Mouse (Mus musculus) lung, embryonic 16.5 days (tissue): Measurements from ENCODE around the gene Tnfrsf21. TPM values are rescaled to one million over a fixed set of nuclear protein-coding genes. Genes with fewer than 3 reads are reported as not detected.

ENCODE experiments used
- ATAC-seq: fragments of 200-750 bp; cut with Nextera tagmentation; 2 replicates; pipeline ENCODE4 v1.8.0; 2017; ENCODE audit warnings: low read depth, mild to moderate bottlenecking, moderate library complexity
- H3K27ac ChIP-seq: fragments of 300-500 bp; sonication (generic); 2 replicates; pipeline ENCODE4 v1.5.1; 2014; ENCODE audit warnings: mild to moderate bottlenecking, control low read depth, low read length
- H3K27me3 ChIP-seq: fragments of 300-500 bp; sonication (generic); 2 replicates; pipeline ENCODE4 v1.6.1; 2014; ENCODE audit warnings: low read depth, low read length, mixed read lengths; ENCODE audit not compliant: control insufficient read depth, insufficient read depth
- H3K36me3 ChIP-seq: fragments of 300-500 bp; sonication (generic); 2 replicates; pipeline ENCODE4 v1.6.1; 2014; ENCODE audit warnings: low read length; ENCODE audit not compliant: control insufficient read depth, insufficient read depth
- H3K4me1 ChIP-seq: fragments of 300-500 bp; sonication (generic); replicated peaks from 2 replicates; pipeline ENCODE4 v1.6.1; 2014; ENCODE audit warnings: low read length, mixed read lengths; ENCODE audit not compliant: control insufficient read depth, insufficient read depth
- H3K4me2 ChIP-seq: fragments of 300-500 bp; sonication (generic); 2 replicates; pipeline ENCODE4 v1.6.1; 2014; ENCODE audit warnings: low read depth, low read length, control low read depth
- H3K4me3 ChIP-seq: fragments of 300-500 bp; sonication (generic); 2 replicates; pipeline ENCODE4 v1.5.1; 2014; ENCODE audit warnings: mild to moderate bottlenecking, low read length, control low read depth
- H3K9ac ChIP-seq: fragments of 300-500 bp; sonication (generic); 2 replicates; pipeline ENCODE4 v1.6.1; 2014; ENCODE audit warnings: low read length, control low read depth
- H3K9me3 ChIP-seq: fragments of 300-500 bp; sonication (generic); 2 replicates; pipeline ENCODE4 v1.6.1; 2016; ENCODE audit warnings: low read length; ENCODE audit not compliant: control insufficient read depth
- WGBS: fragments of 180-500 bp; shearing (Covaris S2); extraction: QIAGEN DNeasy Blood & Tissue Kit; methylation state at CpG from one replicate; pipeline ENCODE4 v1.1.7; 2014; 5-methylcytosine and 5-hydroxymethylcytosine counted together
- polyA plus RNA-seq: library from polyadenylated mRNA; unstranded; fragments of >200 nt; fragmentation: Nextera tagmentation; extraction: Ambion mirVana; gene quantifications from 2 replicates; pipeline ENCODE4 v1.2.1, GENCODE M21; 2015

The Tnfrsf21 gene
- polyA plus RNA-seq, 1 experiment from 2014 or later = 45.0 TPM

- Histone ChIP-seq H3K9me3 (no peaks in the 10 kb centered on the region), H3K4me3 (no peak overlapping the region), H3K27me3 (no peaks in the 10 kb centered on the region), H3K27ac (no peak overlapping the region), H3K4me1 (peaks cover 7% of the 10 kb centered on the region), H3K4me2 (no peak overlapping the region), H3K36me3 (no peaks in the 10 kb centered on the region), H3K9ac (no peak overlapping the region)
- no peak for ATAC-seq
- 92% methylated on average over 5 of the region's 5 CpGs for WGBS
Observed at GRCm38 (mm10) chr17:43021017-43021416, 4.7 kb downstream of the Tnfrsf21 start.

- Histone ChIP-seq H3K4me2 (no peak overlapping the region), H3K27me3 (no peaks in the 10 kb centered on the region), H3K4me3 (no peak overlapping the region), H3K36me3 (no peaks in the 10 kb centered on the region), H3K9ac (no peak overlapping the region), H3K4me1 (peaks cover 7% of the 10 kb centered on the region), H3K27ac (no peak overlapping the region), H3K9me3 (no peaks in the 10 kb centered on the region)
- no peak for ATAC-seq
- 84% methylated on average over 9 of the region's 9 CpGs for WGBS
Observed at GRCm38 (mm10) chr17:43022056-43022455, 5.7 kb downstream of the Tnfrsf21 start.

DNA sequence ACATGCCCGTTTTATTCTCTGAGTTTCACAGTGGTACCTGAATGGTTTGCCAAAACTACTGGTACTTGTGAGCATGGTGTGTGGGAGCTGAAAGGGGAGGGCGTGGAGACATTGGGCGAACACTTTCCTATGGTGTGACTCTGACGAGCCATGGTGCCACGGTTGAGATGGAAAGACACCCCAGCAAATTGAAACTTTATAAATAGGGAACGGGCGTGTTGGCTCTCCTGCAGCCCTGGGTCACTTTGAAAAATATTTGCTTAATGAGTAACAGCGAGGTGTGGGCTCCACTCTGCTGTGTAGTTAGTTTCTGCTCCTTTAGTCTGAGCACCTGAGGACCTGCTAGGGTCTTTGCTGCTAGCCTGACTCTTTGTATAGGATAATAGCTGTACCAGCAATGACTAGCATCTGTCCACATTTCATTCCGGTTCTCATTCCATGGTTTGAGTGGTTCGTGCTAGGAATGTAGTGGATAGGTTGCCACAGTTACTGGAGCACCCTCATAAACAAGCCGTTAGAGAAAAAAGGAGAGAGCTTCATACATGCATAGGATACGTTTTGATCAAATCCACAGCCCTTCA, 7.4 kb downstream of the Tnfrsf21 start:
- no peaks in the 10 kb centered on the region for H3K36me3 ChIP-seq
- no peak overlapping the region for H3K4me3 ChIP-seq
- H3K4me2 ChIP-seq = no peak overlapping the region; the same call in 1 of the 2 replicates
- H3K9ac ChIP-seq = no peak overlapping the region
- peak; percentile 28; the same call in 1 of the 2 replicates for ATAC-seq
- H3K27ac ChIP-seq = no peak overlapping the region
- H3K27me3 ChIP-seq = no peaks in the 10 kb centered on the region
- H3K9me3 ChIP-seq = no peaks in the 10 kb centered on the region
- H3K4me1 ChIP-seq = 0 out of 2 replicates have a peak, but pooled peaks cover 3% of the 10 kb centered on the region
- WGBS = 66% methylated on average over 12 of the region's 12 CpGs

- H3K9ac ChIP-seq = no peak overlapping the region
- WGBS = 65% methylated on average over 3 of the region's 3 CpGs
- 0 out of 2 replicates have a peak, but pooled peaks cover 3% of the 10 kb centered on the region for H3K4me1 ChIP-seq
- no peak overlapping the region for H3K27ac ChIP-seq
- no peaks in the 10 kb centered on the region for H3K9me3 ChIP-seq
- no peaks in the 10 kb centered on the region for H3K36me3 ChIP-seq
- no peaks in the 10 kb centered on the region for H3K27me3 ChIP-seq
- no peak overlapping the region for H3K4me3 ChIP-seq
- no peak for ATAC-seq
- H3K4me2 ChIP-seq = no peak overlapping the region
Observed at GRCm38 (mm10) chr17:43024531-43024930, 8.2 kb downstream of the Tnfrsf21 start.

GRCm38 (mm10) chr17:43025048-43025447, 8.7 kb downstream of the Tnfrsf21 start:
- H3K9me3 ChIP-seq = no peaks in the 10 kb centered on the region
- no peaks in the 10 kb centered on the region for H3K27me3 ChIP-seq
- H3K4me3 ChIP-seq = no peak overlapping the region
- no peak for ATAC-seq
- no peaks in the 10 kb centered on the region for H3K36me3 ChIP-seq
- H3K4me2 ChIP-seq = no peak overlapping the region
- 0 out of 2 replicates have a peak, but pooled peaks cover 3% of the 10 kb centered on the region for H3K4me1 ChIP-seq
- no peak overlapping the region for H3K27ac ChIP-seq
- H3K9ac ChIP-seq = no peak overlapping the region
- WGBS = 82% methylated on average over 6 of the region's 6 CpGs

DNA sequence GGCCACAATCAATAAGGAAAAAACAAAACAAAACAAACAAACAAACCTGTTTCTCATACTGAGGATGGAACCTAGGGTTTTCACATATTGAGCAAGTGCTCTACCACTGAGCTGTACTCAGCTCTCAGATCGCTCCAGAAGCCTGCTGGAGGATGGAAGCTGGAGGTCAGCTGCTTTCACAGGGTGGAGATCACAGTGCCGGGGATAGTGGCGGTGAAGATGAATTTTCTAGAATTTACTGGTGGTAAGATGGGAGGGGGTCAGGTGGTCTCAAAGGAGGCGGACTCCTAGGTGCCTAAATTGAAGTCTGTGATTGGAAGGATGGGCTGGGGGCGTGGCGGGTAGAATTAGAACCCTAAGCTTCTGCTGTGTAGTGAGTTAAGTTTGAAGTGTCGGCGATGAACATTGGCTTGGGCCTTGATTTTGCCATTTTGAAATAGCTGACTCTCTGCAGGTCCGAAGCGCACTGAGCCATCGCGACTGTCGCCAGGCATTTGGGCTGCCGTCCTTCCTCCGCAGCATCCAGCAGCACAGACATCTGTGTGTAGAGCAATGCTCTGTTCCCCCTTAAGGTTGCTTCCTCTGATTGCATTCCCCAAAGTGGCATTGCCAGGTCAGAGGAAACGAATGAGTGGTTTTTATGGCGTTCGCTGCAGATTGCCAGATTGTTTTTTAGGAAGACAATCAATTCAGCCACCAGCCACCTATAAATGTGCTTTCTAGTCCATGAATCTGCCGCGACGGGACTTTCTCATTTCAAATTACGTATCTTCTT, 9.7 kb downstream of the Tnfrsf21 start:
- ATAC-seq = no peak
- WGBS = 93% methylated on average over 22 of the region's 22 CpGs
- Histone ChIP-seq H3K4me3 (no peak overlapping the region), H3K36me3 (no peaks in the 10 kb centered on the region), H3K27me3 (no peaks in the 10 kb centered on the region), H3K9ac (no peak overlapping the region), H3K4me2 (no peak overlapping the region), H3K9me3 (no peaks in the 10 kb centered on the region), H3K27ac (no peak overlapping the region), H3K4me1 (0 out of 2 replicates have a peak, but pooled peaks cover 3% of the 10 kb centered on the region)

- WGBS = 89% methylated on average over 4 of the region's 4 CpGs
- H3K9ac ChIP-seq = no peak overlapping the region
- H3K9me3 ChIP-seq = no peaks in the 10 kb centered on the region
- 0 out of 2 replicates have a peak, but pooled peaks cover 3% of the 10 kb centered on the region for H3K4me1 ChIP-seq
- H3K4me3 ChIP-seq = no peak overlapping the region
- no peak overlapping the region for H3K27ac ChIP-seq
- no peak overlapping the region for H3K4me2 ChIP-seq
- H3K36me3 ChIP-seq = no peaks in the 10 kb centered on the region
- ATAC-seq = no peak
- no peaks in the 10 kb centered on the region for H3K27me3 ChIP-seq
Observed at GRCm38 (mm10) chr17:43026708-43027107, 10.4 kb downstream of the Tnfrsf21 start.

DNA sequence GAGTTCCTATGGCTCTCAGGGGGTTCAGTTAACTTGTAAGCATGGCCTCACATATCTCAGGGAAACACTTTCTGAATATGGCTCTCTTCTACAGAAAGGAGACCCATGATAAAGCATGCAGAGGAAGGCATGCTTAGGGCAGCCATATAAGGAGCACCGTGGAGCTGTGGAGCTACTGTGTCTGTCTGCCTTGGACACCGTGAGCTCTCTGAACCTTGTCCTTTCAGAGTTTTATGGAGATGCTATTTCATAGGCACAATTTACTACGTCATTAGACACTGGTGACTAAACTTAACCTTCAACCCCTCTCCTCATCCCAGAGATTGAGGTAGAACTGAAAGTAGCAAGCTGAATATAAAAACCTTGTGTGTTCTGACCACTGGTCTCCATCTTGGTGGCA, 13.2 kb downstream of the Tnfrsf21 start:
- ATAC-seq = no peak
- no peak overlapping the region for H3K4me3 ChIP-seq
- 82% methylated on average over 3 of the region's 3 CpGs for WGBS

DNA sequence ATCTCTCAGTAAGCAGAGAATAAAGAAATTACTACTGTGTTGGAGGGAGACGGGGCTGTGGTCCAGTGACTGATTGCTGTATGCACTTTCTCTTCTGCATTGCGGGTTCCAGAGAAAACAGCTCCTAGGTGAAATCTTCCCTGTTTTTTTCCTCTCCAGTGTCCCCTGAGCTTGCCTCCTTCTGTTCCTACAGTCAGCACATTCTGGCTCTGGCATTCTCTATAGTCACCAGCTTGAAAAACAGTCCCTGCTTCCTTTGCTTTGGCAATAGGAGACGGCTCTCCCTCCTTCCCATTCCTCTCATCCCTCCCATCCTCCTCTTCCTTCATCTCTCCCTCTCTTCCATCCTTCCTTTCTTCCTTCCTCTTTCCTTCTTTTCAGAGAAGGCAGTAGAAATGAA, 13.9 kb downstream of the Tnfrsf21 start:
- no peak overlapping the region for H3K9ac ChIP-seq
- H3K4me3 ChIP-seq = no peak overlapping the region
- no peaks in the 10 kb centered on the region for H3K36me3 ChIP-seq
- H3K4me1 ChIP-seq = peaks cover 3% of the 10 kb centered on the region; the same call in 1 of the 2 replicates
- no peaks in the 10 kb centered on the region for H3K27me3 ChIP-seq
- WGBS = 80% methylated on average over 3 of the region's 3 CpGs
- H3K4me2 ChIP-seq = no peak overlapping the region
- H3K9me3 ChIP-seq = no peaks in the 10 kb centered on the region
- H3K27ac ChIP-seq = no peak overlapping the region
- no peak for ATAC-seq

More for the DNA sequence above, 13.2 kb downstream of the Tnfrsf21 start:
- Histone ChIP-seq H3K9ac (no peak overlapping the region), H3K9me3 (no peaks in the 10 kb centered on the region), H3K27ac (no peak overlapping the region), H3K27me3 (no peaks in the 10 kb centered on the region), H3K36me3 (no peaks in the 10 kb centered on the region), H3K4me1 (0 out of 2 replicates have a peak, but pooled peaks cover 3% of the 10 kb centered on the region), H3K4me2 (no peak overlapping the region)
